In the genomic region with DNA sequence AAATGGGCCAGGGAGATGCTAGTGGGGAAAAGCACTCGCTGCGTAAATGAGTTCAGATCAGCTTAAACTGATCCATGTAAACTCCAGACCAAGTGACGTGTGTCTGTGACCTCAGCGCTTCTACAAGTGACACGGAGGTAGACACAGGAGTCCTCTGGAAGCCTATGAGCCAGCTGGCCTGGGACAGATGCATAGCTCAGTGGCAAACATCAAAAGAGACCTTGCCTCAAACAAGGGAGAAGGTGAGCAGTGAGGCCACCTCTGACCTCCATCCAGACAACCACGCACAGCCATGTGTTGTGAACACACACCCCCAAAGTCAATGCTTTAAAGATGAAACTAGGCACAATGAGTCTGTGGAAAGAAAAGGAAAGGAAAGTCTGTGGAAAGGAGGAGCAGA, we compare ENCODE assay signal across 30 mouse cellular contexts.
DNase-seq lines count a peak whose midpoint lies in the region; ATAC-seq and TF ChIP-seq lines count a peak whose summit lies in the region.
"Had no signal": no experiment of that assay in that cellular context is flagged by ENCODE, and none has a peak within 500 bp of the region (broad histone marks: within the 10 kb centered on the region; RNA-seq: fewer than 3 reads in every experiment).

No protein-coding gene starts in this region.

- 62% methylated on average over 6 of the region's 6 CpGs for WGBS in heart, embryonic 13.5 days
- WGBS in heart, embryonic 11.5 days (ENCODE audit: insufficient replicate concordance) = 66% methylated on average over 6 of the region's 6 CpGs
- 64% methylated on average over 6 of the region's 6 CpGs for WGBS in liver, embryonic 13.5 days (ENCODE audit: insufficient replicate concordance)
- WGBS in liver, postnatal 0 days (ENCODE audit: insufficient replicate concordance) = 63% methylated on average over 6 of the region's 6 CpGs
- WGBS in lung, postnatal 0 days = 59% methylated on average over 6 of the region's 6 CpGs

- no peak overlapping the region for H3K4me3 ChIP-seq in heart, embryonic 13.5 days
- H3K4me3 ChIP-seq in heart, embryonic 11.5 days (ENCODE audit: low read depth, low read length) = no peak overlapping the region
- H3K4me3 ChIP-seq in layer of hippocampus, adult 2 months = no peak overlapping the region
- H3K4me3 ChIP-seq in liver, embryonic 13.5 days (replicated peaks) = no peak overlapping the region
- H3K4me3 ChIP-seq in liver, postnatal 0 days (ENCODE audit: low read depth, low read length) = no peak overlapping the region
- no peak overlapping the region for H3K4me3 ChIP-seq in lung, postnatal 0 days (ENCODE audit: low read depth, low read length)
- H3K4me3 ChIP-seq: embryonic facial prominence, embryonic 10.5 days; embryonic facial prominence, embryonic 15.5 days; forebrain, embryonic 12.5 days; heart, embryonic 10.5 days; hindbrain, embryonic 15.5 days; left cerebral cortex, adult 2 months; limb, embryonic 12.5 days; midbrain, embryonic 13.5 days had no signal

- H3K27ac ChIP-seq in heart, embryonic 13.5 days (replicated peaks) = peak overlapping the region; percentile 42
- H3K27ac ChIP-seq in heart, embryonic 11.5 days (ENCODE audit: low read depth, low read length) = no peak overlapping the region
- H3K27ac ChIP-seq in layer of hippocampus, adult 2 months = peak overlapping the region; percentile 48; the same call in 1 of the 2 replicates
- H3K27ac ChIP-seq in liver, embryonic 13.5 days = peak overlapping the region; percentile 53
- peak overlapping the region; percentile 70 for H3K27ac ChIP-seq in liver, postnatal 0 days (ENCODE audit: low read depth)
- no peak overlapping the region for H3K27ac ChIP-seq in lung, postnatal 0 days (ENCODE audit: low read length)
- H3K27ac ChIP-seq: embryonic facial prominence, embryonic 10.5 days; forebrain, embryonic 12.5 days; heart, embryonic 10.5 days; hindbrain, embryonic 15.5 days; left cerebral cortex, adult 2 months; limb, embryonic 12.5 days; macrophage; midbrain, embryonic 13.5 days had no signal

- TF ChIP-seq CTCF in layer of hippocampus, adult 2 months (conservative IDR thresholded peaks at IDR 0.05) = no peak
- TF ChIP-seq CTCF in liver, postnatal 0 days (IDR thresholded peaks at IDR 0.05; ENCODE audit: low read depth) = no peak
- no peak for TF ChIP-seq CTCF in lung, postnatal 0 days (IDR thresholded peaks at IDR 0.05)

- no peak overlapping the region for H3K4me2 ChIP-seq in heart, embryonic 13.5 days
- no peak overlapping the region for H3K4me2 ChIP-seq in heart, embryonic 11.5 days
- H3K4me2 ChIP-seq in liver, embryonic 13.5 days = no peak overlapping the region
- H3K4me2 ChIP-seq in liver, postnatal 0 days (ENCODE audit: low read depth, low read length) = peak overlapping the region; percentile 52
- H3K4me2 ChIP-seq in lung, postnatal 0 days (replicated peaks; ENCODE audit: low read depth, low read length) = no peak overlapping the region
- H3K4me2 ChIP-seq: embryonic facial prominence, embryonic 15.5 days; forebrain, embryonic 12.5 days; hindbrain, embryonic 15.5 days; limb, embryonic 12.5 days; midbrain, embryonic 13.5 days had no signal

- peaks cover 16% of the 10 kb centered on the region for H3K36me3 ChIP-seq in heart, embryonic 13.5 days
- H3K36me3 ChIP-seq in heart, embryonic 11.5 days (ENCODE audit: control insufficient read depth, insufficient read depth, low read length) = 0 out of 2 replicates have a peak, but pooled peaks cover 2% of the 10 kb centered on the region
- H3K36me3 ChIP-seq in liver, embryonic 13.5 days = no peaks in the 10 kb centered on the region; the same call in 1 of the 2 replicates
- no peaks in the 10 kb centered on the region for H3K36me3 ChIP-seq in liver, postnatal 0 days (replicated peaks; ENCODE audit: insufficient read depth, low read length)
- no peaks in the 10 kb centered on the region for H3K36me3 ChIP-seq in lung, postnatal 0 days (ENCODE audit: insufficient read depth, low read length)
- H3K36me3 ChIP-seq: embryonic facial prominence, embryonic 15.5 days; hindbrain, embryonic 15.5 days had no signal

- H3K9ac ChIP-seq in heart, embryonic 13.5 days = peak overlapping the region; percentile 20
- H3K9ac ChIP-seq in heart, embryonic 11.5 days (ENCODE audit: low read depth, low read length) = no peak overlapping the region
- H3K9ac ChIP-seq in liver, embryonic 13.5 days = no peak overlapping the region
- H3K9ac ChIP-seq in liver, postnatal 0 days (replicated peaks) = no peak overlapping the region
- no peak overlapping the region for H3K9ac ChIP-seq in lung, postnatal 0 days (replicated peaks; ENCODE audit: low read depth)
- H3K9ac ChIP-seq: embryonic facial prominence, embryonic 15.5 days; forebrain, embryonic 12.5 days; forebrain, postnatal 0 days; hindbrain, embryonic 15.5 days; limb, embryonic 12.5 days; midbrain, embryonic 13.5 days had no signal

- TF ChIP-seq EP300 in liver, postnatal 0 days (IDR thresholded peaks at IDR 0.05; ENCODE audit: low read depth) = no peak
- no peak for TF ChIP-seq EP300 in lung, postnatal 0 days (IDR thresholded peaks at IDR 0.05)

- ATAC-seq in heart, embryonic 13.5 days (ENCODE audit: extremely low read depth, insufficient number of reproducible peaks, low FRiP score, low TSS enrichment) = no peak
- ATAC-seq in heart, embryonic 11.5 days (replicated peaks; ENCODE audit: insufficient number of reproducible peaks, low FRiP score, low TSS enrichment) = no peak
- ATAC-seq in liver, embryonic 13.5 days (ENCODE audit: low read depth) = peak; percentile 63; the same call in 1 of the 2 replicates
- peak; percentile 73 for ATAC-seq in liver, postnatal 0 days
- no peak for ATAC-seq in lung, postnatal 0 days
- ATAC-seq: forebrain, postnatal 0 days; inflammation-experienced regulatory T-cells, adult 6 months; midbrain, embryonic 13.5 days; Patski had no signal

- H3K27me3 ChIP-seq in heart, embryonic 13.5 days (replicated peaks) = no peaks in the 10 kb centered on the region
- no peaks in the 10 kb centered on the region for H3K27me3 ChIP-seq in heart, embryonic 11.5 days (ENCODE audit: control insufficient read depth, insufficient read depth, low read length)
- H3K27me3 ChIP-seq in liver, embryonic 13.5 days = no peaks in the 10 kb centered on the region
- no peaks in the 10 kb centered on the region for H3K27me3 ChIP-seq in liver, postnatal 0 days (ENCODE audit: insufficient read depth, low read length)
- H3K27me3 ChIP-seq in lung, postnatal 0 days (replicated peaks; ENCODE audit: insufficient read depth, low read length) = no peaks in the 10 kb centered on the region
- H3K27me3 ChIP-seq: embryonic facial prominence, embryonic 15.5 days; forebrain, embryonic 12.5 days; hindbrain, embryonic 15.5 days; limb, embryonic 12.5 days; midbrain, embryonic 13.5 days; Patski had no signal

- no peaks in the 10 kb centered on the region for H3K9me3 ChIP-seq in heart, embryonic 13.5 days
- H3K9me3 ChIP-seq in heart, embryonic 11.5 days (replicated peaks; ENCODE audit: control insufficient read depth, low read length) = no peaks in the 10 kb centered on the region
- H3K9me3 ChIP-seq in liver, embryonic 13.5 days (replicated peaks) = no peaks in the 10 kb centered on the region
- H3K9me3 ChIP-seq in liver, postnatal 0 days (ENCODE audit: low read length) = no peaks in the 10 kb centered on the region
- H3K9me3 ChIP-seq in lung, postnatal 0 days (ENCODE audit: low read length) = no peaks in the 10 kb centered on the region
- H3K9me3 ChIP-seq: embryonic facial prominence, embryonic 10.5 days; embryonic facial prominence, embryonic 15.5 days; forebrain, embryonic 12.5 days; heart, embryonic 10.5 days; hindbrain, embryonic 15.5 days; limb, embryonic 12.5 days; midbrain, embryonic 13.5 days had no signal

- DNase-seq in layer of hippocampus, adult 2 months (ENCODE audit: low spot score in 2 of 2) = no peak
- DNase-seq in layer of hippocampus, postnatal 36 days = no peak
- no peak for DNase-seq in liver, embryonic 13.5 days
- DNase-seq in liver, postnatal 0 days = peak; percentile 21
- DNase-seq in lung, postnatal 0 days (ENCODE audit: low spot score) = no peak
- DNase-seq: adrenal gland, postnatal 10 days; forebrain, postnatal 0 days; gastrocnemius, postnatal 14 days; heart, postnatal 4 days; kidney, adult 9 months; kidney, postnatal 10 days; layer of hippocampus, adult 9-11 months; lung, adult 18-20 months; lung, postnatal 10 days; right cerebral cortex, adult 18-20 months; spleen, adult 18-20 months; thymus, postnatal 4 days had no signal

- peaks cover 83% of the 10 kb centered on the region for H3K4me1 ChIP-seq in heart, embryonic 13.5 days
- peaks cover 38% of the 10 kb centered on the region for H3K4me1 ChIP-seq in heart, embryonic 11.5 days (ENCODE audit: control insufficient read depth, insufficient read depth, low read length)
- peaks cover 12% of the 10 kb centered on the region for H3K4me1 ChIP-seq in liver, embryonic 13.5 days (replicated peaks)
- peaks cover 10% of the 10 kb centered on the region; the same call in 1 of the 2 replicates for H3K4me1 ChIP-seq in liver, postnatal 0 days (ENCODE audit: insufficient read depth)
- H3K4me1 ChIP-seq in lung, postnatal 0 days (ENCODE audit: insufficient read depth, low read depth, low read length) = no peaks in the 10 kb centered on the region

Comparison
In these comparisons a context has a peak if more than half of its experiments do, and no peak if none do; other contexts are left out.
1. H3K27ac ChIP-seq: peak in heart, embryonic 13.5 days (single experiment), layer of hippocampus, adult 2 months (single experiment), liver, embryonic 13.5 days (single experiment) and liver, postnatal 0 days (single experiment); none in heart, embryonic 11.5 days (single experiment) and lung, postnatal 0 days (single experiment).
2. ATAC-seq: peak in liver, embryonic 13.5 days (single experiment) and liver, postnatal 0 days (single experiment); none in heart, embryonic 13.5 days (single experiment), heart, embryonic 11.5 days (single experiment) and lung, postnatal 0 days (single experiment).